9 mouse cellular contexts compared by ENCODE assay signal in genomic region chr11:114684627-114685373, GRCm38 (mm10). TPM values are rescaled to one million over a fixed set of nuclear protein-coding genes. Genes with fewer than 3 reads are reported as not detected.
DNase-seq lines count a peak whose midpoint lies in the region; ATAC-seq lines count a peak whose summit lies in the region.
"Had no signal": no experiment of that assay in that cellular context is flagged by ENCODE, and none has a peak within 500 bp of the region (broad histone marks: within the 10 kb centered on the region; RNA-seq: fewer than 3 reads in every experiment).

No protein-coding gene starts in this region.

- DNase-seq in heart, postnatal 25 days (ENCODE audit: low spot score) = no peak
- DNase-seq in brain, adult 2 months (ENCODE audit: low read depth, low spot score) = peak; percentile 99
- DNase-seq in layer of hippocampus, adult 8-10 months (ENCODE audit: low spot score in 2 of 2) = no peak
- no peak for DNase-seq in frontal cortex, postnatal 14 days (ENCODE audit: low spot score in 2 of 2)

- peak overlapping the region; percentile 24; the same call in 1 of the 2 replicates for H3K9ac ChIP-seq in heart, embryonic 13.5 days
- H3K9ac ChIP-seq in hindbrain, embryonic 16.5 days (ENCODE audit: low read depth, low read length) = no peak overlapping the region
- no peak overlapping the region for H3K9ac ChIP-seq in lung, embryonic 16.5 days (ENCODE audit: low read length)
- H3K9ac ChIP-seq in forebrain, embryonic 15.5 days (replicated peaks) = no peak overlapping the region

- no peak overlapping the region for H3K4me2 ChIP-seq in heart, embryonic 13.5 days
- H3K4me2 ChIP-seq in hindbrain, embryonic 16.5 days (ENCODE audit: low read length) = no peak overlapping the region
- no peak overlapping the region for H3K4me2 ChIP-seq in lung, embryonic 16.5 days (ENCODE audit: low read depth, low read length)
- H3K4me2 ChIP-seq in forebrain, embryonic 15.5 days (replicated peaks) = no peak overlapping the region

- ATAC-seq in heart, embryonic 13.5 days (ENCODE audit: extremely low read depth, insufficient number of reproducible peaks, low FRiP score, low TSS enrichment) = no peak
- peak; percentile 57 for ATAC-seq in hindbrain, embryonic 16.5 days
- peak; percentile 19; the same call in 1 of the 2 replicates for ATAC-seq in lung, embryonic 16.5 days (ENCODE audit: low read depth)
- no peak for ATAC-seq in forebrain, embryonic 15.5 days (replicated peaks)

- intact Hi-C loops in heart, postnatal 25 days (cut with DNase I) = no loop called here

- H3K36me3 ChIP-seq in heart, embryonic 13.5 days = no peaks in the 10 kb centered on the region
- no peaks in the 10 kb centered on the region for H3K36me3 ChIP-seq in hindbrain, embryonic 16.5 days (ENCODE audit: control insufficient read depth, insufficient read depth, low read length)
- H3K36me3 ChIP-seq in lung, embryonic 16.5 days (ENCODE audit: control insufficient read depth, insufficient read depth, low read length) = no peaks in the 10 kb centered on the region
- H3K36me3 ChIP-seq in forebrain, embryonic 15.5 days = no peaks in the 10 kb centered on the region
- H3K36me3 ChIP-seq: G1E had no signal

- H3K4me3 ChIP-seq in heart, embryonic 13.5 days = no peak overlapping the region
- no peak overlapping the region for H3K4me3 ChIP-seq in hindbrain, embryonic 16.5 days (ENCODE audit: low read length)
- no peak overlapping the region for H3K4me3 ChIP-seq in lung, embryonic 16.5 days (ENCODE audit: low read length)
- H3K4me3 ChIP-seq in forebrain, embryonic 15.5 days = no peak overlapping the region

- peak overlapping the region; percentile 15; the same call in 1 of the 2 replicates for H3K27ac ChIP-seq in heart, embryonic 13.5 days (replicated peaks)
- H3K27ac ChIP-seq in hindbrain, embryonic 16.5 days (ENCODE audit: low read depth, low read length) = no peak overlapping the region; the same call in 1 of the 2 replicates
- no peak overlapping the region for H3K27ac ChIP-seq in lung, embryonic 16.5 days (ENCODE audit: low read length)
- no peak overlapping the region for H3K27ac ChIP-seq in forebrain, embryonic 15.5 days (replicated peaks)

- 59% methylated on average over 14 of the region's 14 CpGs for WGBS in heart, embryonic 13.5 days
- 65% methylated on average over 14 of the region's 14 CpGs for WGBS in hindbrain, embryonic 16.5 days
- 72% methylated on average over 14 of the region's 14 CpGs for WGBS in lung, embryonic 16.5 days
- 72% methylated on average over 14 of the region's 14 CpGs for WGBS in forebrain, embryonic 15.5 days

- H3K9me3 ChIP-seq in heart, embryonic 13.5 days = no peaks in the 10 kb centered on the region
- no peaks in the 10 kb centered on the region for H3K9me3 ChIP-seq in hindbrain, embryonic 16.5 days (ENCODE audit: control insufficient read depth, low read length)
- H3K9me3 ChIP-seq in lung, embryonic 16.5 days (ENCODE audit: control insufficient read depth, low read length) = no peaks in the 10 kb centered on the region
- no peaks in the 10 kb centered on the region for H3K9me3 ChIP-seq in forebrain, embryonic 15.5 days

- peaks cover 35% of the 10 kb centered on the region for H3K4me1 ChIP-seq in heart, embryonic 13.5 days
- H3K4me1 ChIP-seq in hindbrain, embryonic 16.5 days (ENCODE audit: control insufficient read depth, insufficient read depth, low read depth, low read length) = peaks cover 8% of the 10 kb centered on the region
- H3K4me1 ChIP-seq in lung, embryonic 16.5 days (replicated peaks; ENCODE audit: control insufficient read depth, insufficient read depth, low read length) = peaks cover 15% of the 10 kb centered on the region
- H3K4me1 ChIP-seq in forebrain, embryonic 15.5 days = peaks cover 14% of the 10 kb centered on the region

- no peaks in the 10 kb centered on the region for H3K27me3 ChIP-seq in heart, embryonic 13.5 days (replicated peaks)
- no peaks in the 10 kb centered on the region for H3K27me3 ChIP-seq in hindbrain, embryonic 16.5 days (replicated peaks; ENCODE audit: control insufficient read depth, insufficient read depth, low read length)
- H3K27me3 ChIP-seq in lung, embryonic 16.5 days (ENCODE audit: control insufficient read depth, insufficient read depth, low read depth, low read length) = no peaks in the 10 kb centered on the region
- no peaks in the 10 kb centered on the region for H3K27me3 ChIP-seq in forebrain, embryonic 15.5 days

RNA-seq across cellular contexts. Expression of gene Ttyh2, which starts 9.6 kb away (rescaled TPM):
- polyA plus RNA-seq in heart, embryonic 13.5 days (2015; fragmentation: Nextera tagmentation; extraction: Ambion mirVana) = 7.5 and 7.7 TPM in 2 replicates
- total RNA-seq in heart, postnatal 25 days (2021) = 1 to 10 TPM; 5.3 to 5.8 TPM
- polyA plus RNA-seq in hindbrain, embryonic 16.5 days (2015; fragmentation: Nextera tagmentation; extraction: Ambion mirVana) = 31.6 and 40.7 TPM in 2 replicates
- 13.7 and 14.1 TPM in 2 replicates for polyA plus RNA-seq in lung, embryonic 16.5 days (2015; fragmentation: Nextera tagmentation; extraction: Ambion mirVana)
- total RNA-seq in layer of hippocampus, adult 8-10 months (2022) = 10 to 100 TPM; 29.9 to 38.8 (median 36.2) TPM
- 23.1 and 24.1 TPM in 2 replicates for polyA plus RNA-seq in forebrain, embryonic 15.5 days (2015; fragmentation: Nextera tagmentation; extraction: Ambion mirVana)

RNA-seq across cellular contexts. Expression of gene Rpl38, which starts 16.5 kb away (rescaled TPM):
- 754 and 817 TPM in 2 replicates for polyA plus RNA-seq in heart, embryonic 13.5 days (2015; fragmentation: Nextera tagmentation; extraction: Ambion mirVana)
- total RNA-seq in heart, postnatal 25 days (2021) = 100 to 1,000 TPM; 532 to 566 TPM
- polyA plus RNA-seq in hindbrain, embryonic 16.5 days (2015; fragmentation: Nextera tagmentation; extraction: Ambion mirVana) = 578 and 579 TPM in 2 replicates
- 787 and 914 TPM in 2 replicates for polyA plus RNA-seq in lung, embryonic 16.5 days (2015; fragmentation: Nextera tagmentation; extraction: Ambion mirVana)
- 1,000 to 10,000 TPM in 2 of 4 experiments, 100 to 1,000 TPM in 2; 690 to 1,011 (median 866) TPM for total RNA-seq in layer of hippocampus, adult 8-10 months (2022)
- 787 and 864 TPM in 2 replicates for polyA plus RNA-seq in forebrain, embryonic 15.5 days (2015; fragmentation: Nextera tagmentation; extraction: Ambion mirVana)

RNA-seq across cellular contexts. Expression of gene Dnaic2, which starts 42.4 kb away (rescaled TPM):
- polyA plus RNA-seq in heart, embryonic 13.5 days (2015; fragmentation: Nextera tagmentation; extraction: Ambion mirVana) = 0.13 and 0.36 TPM in 2 replicates
- total RNA-seq in heart, postnatal 25 days (2021) = under 1 TPM; 0.13 to 0.25 TPM
- polyA plus RNA-seq in hindbrain, embryonic 16.5 days (2015; fragmentation: Nextera tagmentation; extraction: Ambion mirVana) = 2.5 and 3.0 TPM in 2 replicates
- polyA plus RNA-seq in lung, embryonic 16.5 days (2015; fragmentation: Nextera tagmentation; extraction: Ambion mirVana) = 7.1 and 8.5 TPM in 2 replicates
- total RNA-seq in layer of hippocampus, adult 8-10 months (2022) = 1 to 10 TPM; 1.9 to 2.6 (median 2.2) TPM
- 1.9 and 2.6 TPM in 2 replicates for polyA plus RNA-seq in forebrain, embryonic 15.5 days (2015; fragmentation: Nextera tagmentation; extraction: Ambion mirVana)
- total RNA-seq: G1E had no signal
- polyA plus RNA-seq: G1E had no signal

Comparison
In these comparisons a context has a peak if more than half of its experiments do, and no peak if none do; other contexts are left out.
1. ATAC-seq: peak in hindbrain, embryonic 16.5 days (single experiment) and lung, embryonic 16.5 days (single experiment); none in heart, embryonic 13.5 days (single experiment) and forebrain, embryonic 15.5 days (single experiment).